12 mouse cellular contexts compared by ENCODE assay signal in genomic region chr13:63251118-63251889, GRCm38 (mm10).
DNase-seq lines count a peak whose midpoint lies in the region; ATAC-seq and TF ChIP-seq lines count a peak whose summit lies in the region.
"Had no signal": no experiment of that assay in that cellular context is flagged by ENCODE, and none has a peak within 500 bp of the region (broad histone marks: within the 10 kb centered on the region; RNA-seq: fewer than 3 reads in every experiment).

No protein-coding gene starts in this region.

- no peak for TF ChIP-seq CTCF in lung, embryonic 14.5 days (IDR thresholded peaks at IDR 0.05; ENCODE audit: low read depth)
- no peak for TF ChIP-seq CTCF in cortical plate, adult 2 months (IDR thresholded peaks at IDR 0.05; ENCODE audit: extremely low read depth, insufficient read depth, low read length)

- peak overlapping the region; percentile 24 for H3K4me2 ChIP-seq in lung, embryonic 14.5 days
- H3K4me2 ChIP-seq in limb, embryonic 15.5 days, result peak overlapping the region; percentile 41
- H3K4me2 ChIP-seq in liver, embryonic 12.5 days, result no peak overlapping the region
- H3K4me2 ChIP-seq: forebrain, embryonic 12.5 days; hindbrain, embryonic 13.5 days had no signal

- H3K27me3 ChIP-seq in heart, embryonic 10.5 days (ENCODE audit: insufficient read depth, poor library complexity, severe bottlenecking), result no peaks in the 10 kb centered on the region
- H3K27me3 ChIP-seq in lung, embryonic 14.5 days (ENCODE audit: insufficient read depth, low read length), result no peaks in the 10 kb centered on the region
- H3K27me3 ChIP-seq in limb, embryonic 15.5 days, result no peaks in the 10 kb centered on the region
- H3K27me3 ChIP-seq in liver, embryonic 12.5 days (replicated peaks), result no peaks in the 10 kb centered on the region
- H3K27me3 ChIP-seq: hindbrain, embryonic 13.5 days had no signal

- H3K9ac ChIP-seq in lung, embryonic 14.5 days, result peak overlapping the region; percentile 7; the same call in 1 of the 2 replicates
- no peak overlapping the region for H3K9ac ChIP-seq in limb, embryonic 15.5 days
- no peak overlapping the region for H3K9ac ChIP-seq in liver, embryonic 12.5 days
- H3K9ac ChIP-seq: forebrain, embryonic 12.5 days; hindbrain, embryonic 13.5 days had no signal

- H3K27ac ChIP-seq in heart, embryonic 10.5 days, result peak overlapping the region; percentile 74
- H3K27ac ChIP-seq in lung, embryonic 14.5 days (ENCODE audit: low read depth), result peak overlapping the region; percentile 48
- no peak overlapping the region for H3K27ac ChIP-seq in cortical plate, adult 2 months (ENCODE audit: insufficient read depth, low read length)
- H3K27ac ChIP-seq in limb, embryonic 15.5 days, result peak overlapping the region; percentile 88
- H3K27ac ChIP-seq in liver, embryonic 12.5 days, result no peak overlapping the region
- H3K27ac ChIP-seq: forebrain, embryonic 12.5 days; hindbrain, embryonic 13.5 days had no signal

- ATAC-seq in lung, embryonic 14.5 days (ENCODE audit: insufficient read depth), result peak; percentile 56; the same call in 1 of the 2 replicates
- ATAC-seq in limb, embryonic 15.5 days (ENCODE audit: insufficient number of reproducible peaks, low FRiP score, low TSS enrichment, low read depth), result peak; percentile 21; the same call in 1 of the 2 replicates
- no peak for ATAC-seq in liver, embryonic 12.5 days

- TF ChIP-seq POLR2A in cortical plate, adult 2 months (IDR thresholded peaks at IDR 0.05; ENCODE audit: extremely low read depth, insufficient read depth, low read length), result no peak

- WGBS in heart, embryonic 10.5 days, result 55% methylated on average over 12 of the region's 12 CpGs
- WGBS in lung, embryonic 14.5 days, result 39% methylated on average over 12 of the region's 12 CpGs
- WGBS in limb, embryonic 15.5 days, result 16% methylated on average over 12 of the region's 12 CpGs
- 76% methylated on average over 12 of the region's 12 CpGs for WGBS in liver, embryonic 12.5 days (ENCODE audit: insufficient replicate concordance)

- 0 out of 2 replicates have a peak overlapping the region, but pooled peaks have one; percentile 0 for H3K4me3 ChIP-seq in heart, embryonic 10.5 days
- H3K4me3 ChIP-seq in lung, embryonic 14.5 days (ENCODE audit: low read depth, low read length), result no peak overlapping the region
- H3K4me3 ChIP-seq in cortical plate, adult 2 months (ENCODE audit: insufficient read depth, low read length), result peak overlapping the region; percentile 11
- H3K4me3 ChIP-seq in limb, embryonic 15.5 days, result peak overlapping the region; percentile 16
- H3K4me3 ChIP-seq in liver, embryonic 12.5 days, result no peak overlapping the region
- H3K4me3 ChIP-seq: forebrain, embryonic 12.5 days; hindbrain, embryonic 13.5 days had no signal

- intact Hi-C loops in heart, postnatal 25 days (cut with DNase I), result no loop called here

- no peaks in the 10 kb centered on the region for H3K9me3 ChIP-seq in heart, embryonic 10.5 days
- no peaks in the 10 kb centered on the region for H3K9me3 ChIP-seq in lung, embryonic 14.5 days (ENCODE audit: low read depth, low read length)
- H3K9me3 ChIP-seq in limb, embryonic 15.5 days, result no peaks in the 10 kb centered on the region
- H3K9me3 ChIP-seq in liver, embryonic 12.5 days (replicated peaks), result no peaks in the 10 kb centered on the region
- H3K9me3 ChIP-seq: forebrain, embryonic 12.5 days; hindbrain, embryonic 13.5 days had no signal

- peaks cover 5% of the 10 kb centered on the region; the same call in 1 of the 2 replicates for H3K36me3 ChIP-seq in heart, embryonic 10.5 days
- peaks cover 46% of the 10 kb centered on the region for H3K36me3 ChIP-seq in lung, embryonic 14.5 days (ENCODE audit: insufficient read depth)
- H3K36me3 ChIP-seq in limb, embryonic 15.5 days, result peaks cover 21% of the 10 kb centered on the region
- H3K36me3 ChIP-seq in liver, embryonic 12.5 days, result no peaks in the 10 kb centered on the region
- H3K36me3 ChIP-seq: hindbrain, embryonic 13.5 days had no signal

- peaks cover 77% of the 10 kb centered on the region for H3K4me1 ChIP-seq in heart, embryonic 10.5 days
- peaks cover 56% of the 10 kb centered on the region for H3K4me1 ChIP-seq in lung, embryonic 14.5 days (ENCODE audit: insufficient read depth)
- H3K4me1 ChIP-seq in cortical plate, adult 2 months (ENCODE audit: control insufficient read depth, insufficient read depth, low read length), result peaks cover 28% of the 10 kb centered on the region
- H3K4me1 ChIP-seq in limb, embryonic 15.5 days, result peaks cover 89% of the 10 kb centered on the region
- H3K4me1 ChIP-seq in liver, embryonic 12.5 days, result peaks cover 45% of the 10 kb centered on the region

- no peak for DNase-seq in heart, embryonic 10.5 days (ENCODE audit: low spot score)
- no peak for DNase-seq in heart, postnatal 25 days (ENCODE audit: low spot score)
- peak; percentile 67 for DNase-seq in lung, embryonic 14.5 days
- no peak for DNase-seq in lung, postnatal 25 days (ENCODE audit: low spot score)
- no peak for DNase-seq in layer of hippocampus, postnatal 14 days (ENCODE audit: low spot score in 2 of 2)
- DNase-seq: cerebellum, adult 9-10 months; thymus, postnatal 4 days had no signal

Comparison
In these comparisons a context has a peak if more than half of its experiments do, and no peak if none do; other contexts are left out.
1. H3K27ac ChIP-seq: peak in heart, embryonic 10.5 days (single experiment), lung, embryonic 14.5 days (single experiment) and limb, embryonic 15.5 days (single experiment); none in cortical plate, adult 2 months (single experiment) and liver, embryonic 12.5 days (single experiment).
2. H3K4me3 ChIP-seq: peak in heart, embryonic 10.5 days (single experiment), cortical plate, adult 2 months (single experiment) and limb, embryonic 15.5 days (single experiment); none in lung, embryonic 14.5 days (single experiment) and liver, embryonic 12.5 days (single experiment).